Mouse (Mus musculus) ES-Bruce4 (cell line): ENCODE measurements around the gene Cxcr6. TPM values are rescaled to one million over a fixed set of nuclear protein-coding genes. Genes with fewer than 3 reads are reported as not detected.

ENCODE experiments used
- H3K27ac ChIP-seq: 2 replicates; pipeline ENCODE4 v1.5.1; 2012; ENCODE audit warnings: low read length, inconsistent platforms; ENCODE audit not compliant: insufficient read depth
- H3K27me3 ChIP-seq: 2 replicates; pipeline ENCODE4 v1.6.1; 2012; ENCODE audit warnings: mild to moderate bottlenecking, low read length, inconsistent platforms; ENCODE audit not compliant: control insufficient read depth, poor library complexity, insufficient read depth, severe bottlenecking
- H3K36me3 ChIP-seq: 2 replicates; pipeline ENCODE4 v1.6.1; 2012; ENCODE audit warnings: inconsistent platforms, mild to moderate bottlenecking, low read length, moderate library complexity; ENCODE audit not compliant: control insufficient read depth, poor library complexity, insufficient read depth, severe bottlenecking
- H3K4me1 ChIP-seq: one replicate; pipeline ENCODE4 v1.8.1; 2011; ENCODE audit warnings: low read length; ENCODE audit not compliant: control insufficient read depth, insufficient read depth
- H3K4me3 ChIP-seq: 2 replicates; pipeline ENCODE4 v1.5.1; 2011; ENCODE audit warnings: low read depth, mild to moderate bottlenecking, low read length
- H3K9ac ChIP-seq: 2 replicates; pipeline ENCODE4 v1.6.1; 2012; ENCODE audit warnings: low read depth, mild to moderate bottlenecking, inconsistent platforms; ENCODE audit not compliant: poor library complexity, severe bottlenecking
- H3K9me3 ChIP-seq: replicated peaks from 2 replicates; pipeline ENCODE4 v1.6.1; 2012; ENCODE audit warnings: mild to moderate bottlenecking, low read length, inconsistent platforms; ENCODE audit not compliant: control insufficient read depth, poor library complexity, insufficient read depth, severe bottlenecking
- CTCF ChIP-seq: IDR thresholded peaks from one replicate; pipeline ENCODE4 v1.8.1; 2011; ENCODE audit warnings: low read depth, low read length
- EP300 ChIP-seq: IDR thresholded peaks from 2 replicates; pipeline ENCODE4 v1.6.1; 2011; ENCODE audit warnings: low read depth, low read length; ENCODE audit not compliant: insufficient read depth
- POLR2A ChIP-seq: IDR thresholded peaks from one replicate; pipeline ENCODE4 v1.8.1; 2011; ENCODE audit warnings: low read length; ENCODE audit not compliant: insufficient read depth
- polyA plus RNA-seq: library from polyadenylated mRNA; stranded (reverse); fragments of >200 nt; gene quantifications from 2 replicates; pipeline ENCODE4 v1.2.4, GENCODE M21; 2011; ENCODE audit warnings: low read depth; ENCODE audit not compliant: missing spikeins, insufficient read depth, insufficient read length

The Cxcr6 gene
- polyA plus RNA-seq, 1 experiment = not detected

GRCm38 (mm10) chr9:123851713-123852448, 45.6 kb downstream of the Cxcr6 start, which contains the start of gene Fyco1:
Fyco1 (minus strand) TSS chr9:123851899.
- TF ChIP-seq EP300 (0 out of 2 replicates have a peak, but pooled peaks have one; percentile 19), CTCF (no peak), POLR2A (no peak)
- H3K9ac ChIP-seq = peak within 1 kb of the TSS; percentile 72

GRCm38 (mm10) chr9:123852449-123853390, 46.4 kb downstream of the Cxcr6 start:
- H3K9me3 ChIP-seq = no peaks in the 10 kb centered on the region
- H3K4me1 ChIP-seq = peaks cover 1% of the 10 kb centered on the region
- no peaks in the 10 kb centered on the region for H3K27me3 ChIP-seq
- no peak overlapping the region for H3K4me3 ChIP-seq
- no peak overlapping the region for H3K27ac ChIP-seq
- no peak for TF ChIP-seq POLR2A
- no peak for TF ChIP-seq CTCF
- no peak for TF ChIP-seq EP300
- no peaks in the 10 kb centered on the region for H3K36me3 ChIP-seq
- H3K9ac ChIP-seq = no peak overlapping the region

More at GRCm38 (mm10) chr9:123851713-123852448, 45.6 kb downstream of the Cxcr6 start, which contains the start of gene Fyco1:
- no peaks in the 10 kb centered on the region for H3K9me3 ChIP-seq
- H3K27ac ChIP-seq = no peak within 1 kb of the TSS; the same call in 1 of the 2 replicates
- H3K27me3 ChIP-seq = no peaks in the 10 kb centered on the region
- peaks cover 1% of the 10 kb centered on the region for H3K4me1 ChIP-seq
- H3K4me3 ChIP-seq = peak within 1 kb of the TSS; percentile 93
- H3K36me3 ChIP-seq = no peaks in the 10 kb centered on the region

DNA sequence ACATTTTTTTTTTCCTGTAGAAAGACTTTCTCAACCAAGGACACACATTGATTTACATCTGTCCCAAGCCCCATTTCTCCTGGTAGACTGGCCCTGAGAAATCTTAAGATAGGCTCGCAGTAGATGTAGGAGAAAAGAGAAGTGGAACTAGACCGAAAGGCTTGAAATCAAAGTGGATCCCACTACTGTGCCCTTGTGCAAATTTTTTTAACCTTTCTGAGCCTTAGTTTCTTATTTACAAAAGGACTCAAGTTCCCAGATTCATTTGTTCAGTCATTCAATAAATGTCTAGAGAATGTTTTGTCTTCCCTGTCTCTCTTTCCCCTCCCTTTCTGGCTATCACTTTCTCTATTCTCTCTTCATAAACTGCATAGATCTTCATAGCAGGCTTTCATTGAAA, 50.6 kb downstream of the Cxcr6 start:
- no peak for TF ChIP-seq CTCF
- TF ChIP-seq EP300 = no peak
- TF ChIP-seq POLR2A = no peak

More for the DNA sequence above, 50.6 kb downstream of the Cxcr6 start:
- no peak overlapping the region for H3K4me3 ChIP-seq
- H3K27me3 ChIP-seq = no peaks in the 10 kb centered on the region
- H3K4me1 ChIP-seq = no peaks in the 10 kb centered on the region
- no peaks in the 10 kb centered on the region for H3K9me3 ChIP-seq
- no peaks in the 10 kb centered on the region for H3K36me3 ChIP-seq
- no peak overlapping the region for H3K9ac ChIP-seq
- no peak overlapping the region for H3K27ac ChIP-seq

Other genes with a start within 250 kb of the Cxcr6 start
- gene Slc6a20b, start 173.9 kb upstream of the Cxcr6 start, polyA plus RNA-seq = 1.4 TPM in 2 replicates
- gene Ccr9, start 128.0 kb upstream of the Cxcr6 start, polyA plus RNA-seq = not detected in 2 replicates
- gene Slc6a20a, start 127.6 kb upstream of the Cxcr6 start, polyA plus RNA-seq = not detected in 2 replicates
- gene Lztfl1, start 88.8 kb upstream of the Cxcr6 start, polyA plus RNA-seq = 26.9 and 30.3 TPM in 2 replicates
- gene Fyco1, start 45.4 kb downstream of the Cxcr6 start, polyA plus RNA-seq = 10.2 and 10.3 TPM in 2 replicates
- not detected in 2 replicates for gene Xcr1, start 55.6 kb downstream of the Cxcr6 start, polyA plus RNA-seq
- gene Ccr1, start 162.2 kb downstream of the Cxcr6 start, polyA plus RNA-seq = not detected in 2 replicates
- not detected in 2 replicates for gene Ccr1l1, start 171.9 kb downstream of the Cxcr6 start, polyA plus RNA-seq
- not detected in 2 replicates for gene Ccr3, start 215.5 kb downstream of the Cxcr6 start, polyA plus RNA-seq